Mouse (Mus musculus): ENCODE results near the gene Chga. TPM values are rescaled to one million over a fixed set of nuclear protein-coding genes. Genes with fewer than 3 reads are reported as not detected.

Chga gene
- polyA plus RNA-seq, 2 experiments: 0.44 to 0.45 TPM

DNA sequence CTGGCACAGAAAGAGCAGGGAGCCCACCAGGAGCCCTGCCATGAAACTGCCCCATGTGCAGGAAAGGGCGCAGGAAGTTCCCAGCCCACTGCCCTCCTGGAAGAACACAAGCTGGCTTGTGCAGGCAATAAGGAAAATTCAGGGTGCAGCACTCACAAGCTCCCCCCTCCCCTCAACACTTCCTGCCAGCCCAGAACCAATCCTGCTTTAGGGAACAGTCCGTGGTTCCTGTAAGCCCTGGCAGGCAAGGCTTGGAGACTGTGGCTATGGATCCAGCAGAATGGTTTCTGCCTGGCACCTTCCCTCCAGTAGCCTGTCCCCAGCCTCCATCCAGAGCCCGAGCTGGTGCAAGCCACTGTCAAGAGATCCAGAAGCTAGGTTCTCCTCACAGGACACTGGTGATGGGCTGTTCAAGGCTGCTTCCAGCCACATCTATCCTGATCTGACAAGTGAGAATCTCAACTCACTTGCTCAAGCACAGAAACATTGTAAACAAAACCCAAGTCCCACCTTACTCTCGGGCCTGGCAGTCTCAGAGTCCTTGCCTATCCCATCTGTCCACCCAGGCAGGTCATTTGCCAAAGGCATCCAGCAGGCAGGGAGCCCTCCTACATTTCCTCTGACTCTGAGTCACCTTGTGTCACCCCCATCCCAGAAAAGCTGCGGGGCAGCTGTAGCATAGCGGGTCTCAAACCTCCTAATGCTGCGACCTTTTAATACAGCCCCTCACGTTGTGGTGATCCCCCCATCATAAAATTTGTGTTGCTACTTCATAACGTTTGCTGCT, 47.7 kb downstream of the Chga start:
- ATAC-seq (ENCODE audit: low FRiP score, low read depth): no peak
- H3K9ac ChIP-seq (ENCODE audit: low read depth, low read length, severe bottlenecking): no peak overlapping the region

DNA sequence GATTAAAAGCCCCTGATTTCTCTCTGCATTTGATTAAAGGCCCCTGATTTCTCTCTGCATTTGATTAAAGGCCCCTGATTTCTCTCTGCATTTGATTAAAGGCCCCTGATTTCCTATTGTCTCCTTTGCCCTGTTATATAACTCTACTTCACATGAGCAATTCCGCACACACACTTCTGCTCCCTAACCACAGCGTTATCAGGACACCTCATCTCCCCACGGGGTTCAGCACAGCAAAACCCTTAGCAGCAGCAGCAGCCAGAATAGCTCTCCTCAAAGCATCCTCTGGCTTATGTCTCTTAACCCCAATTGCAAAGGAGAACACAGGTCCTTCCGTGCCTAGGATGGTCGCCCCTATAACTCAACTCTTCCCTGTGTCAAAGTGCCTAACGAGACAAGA, 50.8 kb downstream of the Chga start:
- DNase-seq (ENCODE audit: low spot score) (no peak), ATAC-seq (ENCODE audit: low FRiP score, low read depth) (no peak)
- H3K27me3 ChIP-seq (ENCODE audit: control insufficient read depth, insufficient read depth, low read length): no peaks in the 10 kb centered on the region
- no peaks in the 10 kb centered on the region for H3K9me3 ChIP-seq (ENCODE audit: control insufficient read depth, low read length)
- H3K36me3 ChIP-seq (ENCODE audit: control insufficient read depth, insufficient read depth, low read length): no peaks in the 10 kb centered on the region
- no peak overlapping the region for H3K4me2 ChIP-seq (replicated peaks; ENCODE audit: low read depth, low read length, severe bottlenecking)
- no peak for TF ChIP-seq POLR2A (IDR thresholded peaks at IDR 0.05; ENCODE audit: borderline replicate concordance, extremely low read depth, insufficient read depth, insufficient read length)
- no peak overlapping the region for H3K9ac ChIP-seq (ENCODE audit: low read depth, low read length, severe bottlenecking)
- 84% methylated on average over 6 of the region's 6 CpGs for WGBS
- H3K4me1 ChIP-seq (ENCODE audit: control insufficient read depth, insufficient read depth, low read length): peaks cover 19% of the 10 kb centered on the region
- H3K4me3 ChIP-seq (replicated peaks; ENCODE audit: low read length): no peak overlapping the region
- H3K27ac ChIP-seq (replicated peaks; ENCODE audit: low read depth, low read length): no peak overlapping the region

More for the DNA sequence above, 47.7 kb downstream of the Chga start:
- H3K4me2 ChIP-seq (replicated peaks; ENCODE audit: low read depth, low read length, severe bottlenecking): no peak overlapping the region
- no peaks in the 10 kb centered on the region for H3K9me3 ChIP-seq (ENCODE audit: control insufficient read depth, low read length)
- WGBS: 71% methylated on average over 8 of the region's 9 CpGs
- H3K36me3 ChIP-seq (ENCODE audit: control insufficient read depth, insufficient read depth, low read length): no peaks in the 10 kb centered on the region
- no peaks in the 10 kb centered on the region for H3K27me3 ChIP-seq (ENCODE audit: control insufficient read depth, insufficient read depth, low read length)
- H3K4me3 ChIP-seq (replicated peaks; ENCODE audit: low read length): no peak overlapping the region
- TF ChIP-seq POLR2A (IDR thresholded peaks at IDR 0.05; ENCODE audit: borderline replicate concordance, extremely low read depth, insufficient read depth, insufficient read length): no peak
- H3K27ac ChIP-seq (replicated peaks; ENCODE audit: low read depth, low read length): peak overlapping the region; percentile 35; the same call in 1 of the 2 replicates
- DNase-seq (ENCODE audit: low spot score): no peak
- peaks cover 32% of the 10 kb centered on the region for H3K4me1 ChIP-seq (ENCODE audit: control insufficient read depth, insufficient read depth, low read length)

DNA sequence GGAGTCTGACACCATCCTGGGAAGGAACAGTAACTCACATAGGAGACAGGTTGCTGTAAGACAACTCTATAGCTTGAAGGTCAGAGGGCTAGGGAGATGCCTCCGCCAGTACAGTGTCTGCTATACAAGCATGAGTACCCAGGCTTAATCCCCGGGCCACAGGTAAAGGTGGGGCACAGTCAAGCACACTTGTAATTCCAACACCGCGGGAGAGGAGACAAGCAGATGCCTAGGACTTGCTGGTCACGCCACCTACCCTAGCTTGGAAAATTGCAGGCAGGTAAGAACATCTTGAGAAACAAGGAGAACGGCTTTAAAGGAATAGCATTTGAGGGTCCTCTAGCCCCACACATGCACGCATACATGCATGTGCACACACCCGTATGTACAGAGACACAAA, 52.3 kb downstream of the Chga start:
- ATAC-seq (ENCODE audit: low FRiP score, low read depth) (no peak), DNase-seq (ENCODE audit: low spot score) (no peak)
- Histone ChIP-seq H3K4me3 (replicated peaks; ENCODE audit: low read length) (no peak overlapping the region), H3K27me3 (ENCODE audit: control insufficient read depth, insufficient read depth, low read length) (no peaks in the 10 kb centered on the region), H3K27ac (replicated peaks; ENCODE audit: low read depth, low read length) (no peak overlapping the region), H3K36me3 (ENCODE audit: control insufficient read depth, insufficient read depth, low read length) (no peaks in the 10 kb centered on the region), H3K4me1 (ENCODE audit: control insufficient read depth, insufficient read depth, low read length) (peaks cover 8% of the 10 kb centered on the region), H3K9ac (ENCODE audit: low read depth, low read length, severe bottlenecking) (no peak overlapping the region), H3K9me3 (ENCODE audit: control insufficient read depth, low read length) (no peaks in the 10 kb centered on the region), H3K4me2 (replicated peaks; ENCODE audit: low read depth, low read length, severe bottlenecking) (no peak overlapping the region)
- TF ChIP-seq POLR2A (IDR thresholded peaks at IDR 0.05; ENCODE audit: borderline replicate concordance, extremely low read depth, insufficient read depth, insufficient read length): no peak
- 92% methylated on average over 8 of the region's 8 CpGs for WGBS

- Histone ChIP-seq H3K4me1 (ENCODE audit: control insufficient read depth, insufficient read depth, low read length) (no peaks in the 10 kb centered on the region), H3K4me2 (replicated peaks; ENCODE audit: low read depth, low read length, severe bottlenecking) (no peak overlapping the region), H3K27me3 (ENCODE audit: control insufficient read depth, insufficient read depth, low read length) (no peaks in the 10 kb centered on the region), H3K27ac (replicated peaks; ENCODE audit: low read depth, low read length) (no peak overlapping the region), H3K9ac (ENCODE audit: low read depth, low read length, severe bottlenecking) (no peak overlapping the region), H3K4me3 (replicated peaks; ENCODE audit: low read length) (no peak overlapping the region), H3K9me3 (ENCODE audit: control insufficient read depth, low read length) (no peaks in the 10 kb centered on the region), H3K36me3 (ENCODE audit: control insufficient read depth, insufficient read depth, low read length) (no peaks in the 10 kb centered on the region)
- ATAC-seq (ENCODE audit: low FRiP score, low read depth) (no peak), DNase-seq (ENCODE audit: low spot score) (no peak)
- no peak for TF ChIP-seq POLR2A (IDR thresholded peaks at IDR 0.05; ENCODE audit: borderline replicate concordance, extremely low read depth, insufficient read depth, insufficient read length)
- 83% methylated on average over 11 of the region's 11 CpGs for WGBS
Measured at GRCm38 (mm10) chr12:102607808-102608517, 53.2 kb downstream of the Chga start.

- Histone ChIP-seq H3K4me3 (replicated peaks; ENCODE audit: low read length) (no peak overlapping the region), H3K27ac (replicated peaks; ENCODE audit: low read depth, low read length) (no peak overlapping the region), H3K9ac (ENCODE audit: low read depth, low read length, severe bottlenecking) (no peak overlapping the region), H3K9me3 (ENCODE audit: control insufficient read depth, low read length) (no peaks in the 10 kb centered on the region), H3K4me2 (replicated peaks; ENCODE audit: low read depth, low read length, severe bottlenecking) (no peak overlapping the region), H3K27me3 (ENCODE audit: control insufficient read depth, insufficient read depth, low read length) (no peaks in the 10 kb centered on the region), H3K4me1 (ENCODE audit: control insufficient read depth, insufficient read depth, low read length) (no peaks in the 10 kb centered on the region), H3K36me3 (ENCODE audit: control insufficient read depth, insufficient read depth, low read length) (no peaks in the 10 kb centered on the region)
- no peak for TF ChIP-seq POLR2A (IDR thresholded peaks at IDR 0.05; ENCODE audit: borderline replicate concordance, extremely low read depth, insufficient read depth, insufficient read length)
- WGBS: 87% methylated on average over 8 of the region's 8 CpGs
- DNase-seq (ENCODE audit: low spot score): no peak
- ATAC-seq (ENCODE audit: low FRiP score, low read depth): no peak
Measured at GRCm38 (mm10) chr12:102610927-102611326, 56.2 kb downstream of the Chga start.
